Mouse (Mus musculus) cortical plate, adult 2 months (tissue): ENCODE data around the gene Ano6.

Experiments used
- CTCF ChIP-seq: fragments of 200-500 bp; IDR thresholded peaks from 2 replicates; pipeline ENCODE4 v1.5.1; 2011; ENCODE audit warnings: mild to moderate bottlenecking, control low read depth, low read length; ENCODE audit not compliant: insufficient read depth; ENCODE audit errors: extremely low read depth
- POLR2A ChIP-seq: fragments of 200-500 bp; IDR thresholded peaks from 2 replicates; pipeline ENCODE4 v1.6.1; 2011; ENCODE audit warnings: mild to moderate bottlenecking, low read length, control low read depth; ENCODE audit not compliant: insufficient read depth; ENCODE audit errors: extremely low read depth

- TF ChIP-seq POLR2A (no peak), CTCF (no peak)
Observed at GRCm38 (mm10) chr15:95796062-95796461, 5.4 kb downstream of the Ano6 start.
